Mouse (Mus musculus) left cerebral cortex, postnatal 10 days (tissue): Measurements from ENCODE around the gene Lgi1. TPM values are rescaled to one million over a fixed set of nuclear protein-coding genes. Genes with fewer than 3 reads are reported as not detected.

Experiments
- DNase-seq, 2 experiments: peaks; one replicate each; pipeline ENCODE4 v3.0.0; 2021 to 2022; ENCODE audit warnings: low spot score in 2 of 2, mixed read lengths in 1 of 2; ENCODE audit errors: extremely low spot score in 1 of 2
- intact Hi-C: fragments of 180-260 bp; cut with DNase I; formaldehyde crosslinking; loops from one replicate; pipeline ENCODE4 v1.15.1; 2025
- total RNA-seq, 2 experiments: library from RNA; stranded (reverse); gene quantifications; 2 replicates each; pipeline ENCODE4 v1.2.3; 2021

The Lgi1 gene
- total RNA-seq: 100 to 1,000 TPM; 105 to 108 TPM

GRCm38 (mm10) chr19:38264505-38265500 is at the start of gene Lgi1:
TSS of gene Lgi1 (plus strand) at chr19:38264536.
- peak in 1 of 2 experiments; percentile 63 for DNase-seq
- intact Hi-C loops: loop anchor here (2.0 kb wide), 1 partner anchor 40 kb away; the partner anchor contains the start of gene Fra10ac1

GRCm38 (mm10) chr19:38217696-38218095 is 46.6 kb upstream of the Lgi1 start:
- intact Hi-C loops: loop anchor here (5.0 kb wide), 1 partner anchor 115 kb away; no protein-coding TSS in a partner anchor

GRCm38 (mm10) chr19:38223356-38223904 is 40.9 kb upstream of the Lgi1 start:
- DNase-seq: no peak
- intact Hi-C loops: no loop called here

More at GRCm38 (mm10) chr19:38217696-38218095, 46.6 kb upstream of the Lgi1 start:
- DNase-seq: no peak

GRCm38 (mm10) chr19:38223905-38224684 is 40.2 kb upstream of the Lgi1 start, which contains the start of gene Fra10ac1:
TSS of gene Fra10ac1 (minus strand) at chr19:38224156.
- intact Hi-C loops: loop anchor here (2.0 kb wide), 1 partner anchor 41 kb away; the partner anchor contains the start of gene Lgi1
- peak; percentile 92 to 96 for DNase-seq

- DNase-seq: peak; percentile 35 to 65
- intact Hi-C loops: loop anchor here (2.0 kb wide), 1 partner anchor 40 kb away; the partner anchor contains the start of gene Lgi1
Measured at GRCm38 (mm10) chr19:38224685-38225060, 39.7 kb upstream of the Lgi1 start.

- intact Hi-C loops: no loop called here
- no peak for DNase-seq
Measured at GRCm38 (mm10) chr19:38228699-38229098, 35.6 kb upstream of the Lgi1 start.

- no peak for DNase-seq
- intact Hi-C loops: no loop called here
Measured at GRCm38 (mm10) chr19:38232087-38232486, 32.2 kb upstream of the Lgi1 start.

- DNase-seq: no peak
- intact Hi-C loops: no loop called here
Measured at GRCm38 (mm10) chr19:38232516-38232915, 31.8 kb upstream of the Lgi1 start.

GRCm38 (mm10) chr19:38236526-38236925 is 27.8 kb upstream of the Lgi1 start:
- no peak for DNase-seq
- intact Hi-C loops: no loop called here

GRCm38 (mm10) chr19:38237834-38238212 is 26.5 kb upstream of the Lgi1 start:
- intact Hi-C loops: no loop called here
- no peak for DNase-seq

- peak; percentile 68 to 71 for DNase-seq
- intact Hi-C loops: no loop called here
Measured at GRCm38 (mm10) chr19:38238213-38238951, 26.0 kb upstream of the Lgi1 start.

- no peak for DNase-seq
- intact Hi-C loops: no loop called here
Measured at GRCm38 (mm10) chr19:38242314-38242852, 22.0 kb upstream of the Lgi1 start.

GRCm38 (mm10) chr19:38244748-38245147 is 19.6 kb upstream of the Lgi1 start:
- DNase-seq: no peak
- intact Hi-C loops: no loop called here

- intact Hi-C loops: no loop called here
- no peak for DNase-seq
Measured at GRCm38 (mm10) chr19:38245361-38246176, 18.8 kb upstream of the Lgi1 start.

- DNase-seq: no peak
- intact Hi-C loops: no loop called here
Measured at GRCm38 (mm10) chr19:38246177-38246622, 18.1 kb upstream of the Lgi1 start.

- intact Hi-C loops: loop anchor here (5.0 to 10.0 kb wide), 2 partner anchors 73 to 105 kb away; no protein-coding TSS in a partner anchor
- DNase-seq: no peak
Measured at GRCm38 (mm10) chr19:38249627-38250026, 14.7 kb upstream of the Lgi1 start.

GRCm38 (mm10) chr19:38253796-38254195 is 10.5 kb upstream of the Lgi1 start:
- no peak for DNase-seq
- intact Hi-C loops: loop anchor here (5.0 to 10.0 kb wide), 2 partner anchors 69 to 101 kb away; no protein-coding TSS in a partner anchor
